Mouse (Mus musculus) ES-E14 (cell line): ENCODE data around the gene Abcc1. TPM values are rescaled to one million over a fixed set of nuclear protein-coding genes. Genes with fewer than 3 reads are reported as not detected.

Experiments
- DNase-seq: peaks from one replicate; pipeline ENCODE4 v3.0.0-alpha.2; 2013; ENCODE audit warnings: low read depth, low spot score
- H3K27ac ChIP-seq: 2 replicates; pipeline ENCODE4 v1.5.1; 2012; ENCODE audit warnings: low read depth, mild to moderate bottlenecking, low read length, moderate library complexity, mixed read lengths; ENCODE audit not compliant: poor library complexity, insufficient read depth, severe bottlenecking
- H3K36me3 ChIP-seq: 2 replicates; pipeline ENCODE4 v1.6.1; 2012; ENCODE audit warnings: mild to moderate bottlenecking, low read length, moderate library complexity, mixed read lengths; ENCODE audit not compliant: control insufficient read depth, poor library complexity, insufficient read depth, severe bottlenecking
- H3K4me1 ChIP-seq, 2 experiments: fragments of 150-350 bp in 1 of 2; sonication (generic) in 1 of 2; 2 replicates each; pipeline ENCODE4 v1.6.1; 2012; ENCODE audit warnings: low read length in 2 of 2, mild to moderate bottlenecking in 1 of 2, mixed read lengths in 1 of 2; ENCODE audit not compliant: control insufficient read depth in 2 of 2, insufficient read depth in 2 of 2, poor library complexity in 1 of 2
- H3K4me3 ChIP-seq, 2 experiments: fragments of 150-350 bp in 1 of 2; sonication (generic) in 1 of 2; 2 replicates each; pipeline ENCODE4 v1.5.1; 2012; ENCODE audit warnings: low read length in 2 of 2, low read depth in 1 of 2, mild to moderate bottlenecking in 1 of 2, mixed read lengths in 1 of 2; ENCODE audit not compliant: insufficient read depth in 1 of 2, poor library complexity in 1 of 2, severe bottlenecking in 1 of 2
- H3K9ac ChIP-seq: 2 replicates; pipeline ENCODE4 v1.6.1; 2012; ENCODE audit warnings: low read depth, mild to moderate bottlenecking, low read length, mixed read lengths; ENCODE audit not compliant: poor library complexity, insufficient read depth, severe bottlenecking
- H3K9me3 ChIP-seq: fragments of 150-350 bp; sonication (generic); 2 replicates; pipeline ENCODE4 v1.6.1; 2012; ENCODE audit warnings: low read depth, mild to moderate bottlenecking, low read length; ENCODE audit not compliant: control insufficient read depth, insufficient read depth
- CHD2 ChIP-seq: IDR thresholded peaks from 2 replicates; pipeline ENCODE4 v1.6.1; 2014; ENCODE audit warnings: mild to moderate bottlenecking, low read depth, low read length, inconsistent platforms
- HCFC1 ChIP-seq: IDR thresholded peaks from 2 replicates; pipeline ENCODE4 v1.6.1; 2012; ENCODE audit warnings: low read length, inconsistent platforms, borderline replicate concordance; ENCODE audit not compliant: insufficient read depth
- MAFK ChIP-seq: IDR thresholded peaks from 2 replicates; pipeline ENCODE4 v1.6.1; 2014; ENCODE audit warnings: mild to moderate bottlenecking, low read depth, low read length, inconsistent platforms; ENCODE audit not compliant: insufficient read depth
- ZC3H11A ChIP-seq: IDR thresholded peaks from 2 replicates; pipeline ENCODE4 v1.6.1; 2012; ENCODE audit warnings: low read depth, mild to moderate bottlenecking, inconsistent platforms, low read length, borderline replicate concordance
- ZNF384 ChIP-seq: IDR thresholded peaks from 2 replicates; pipeline ENCODE4 v1.6.1; 2012; ENCODE audit warnings: low read depth, low read length, inconsistent platforms
- in situ Hi-C, 2 experiments: fragments of 600-800 bp; cut with MboI; formaldehyde crosslinking; loops; one replicate each; pipeline ENCODE4 v1.15.1; 2025; ENCODE audit warnings: low sequenced_read_pairs in 2 of 2, inconsistent platforms in 1 of 2; ENCODE audit not compliant: unreplicated experiment in 2 of 2
- total RNA-seq: library from RNA; depleted of rRNA; stranded (reverse); fragments of 300-350 nt; gene quantifications from 2 replicates; pipeline ENCODE4 v1.2.3, GENCODE M21; 2012

Abcc1 gene
- total RNA-seq, 1 experiment, result 46.7 TPM

DNA sequence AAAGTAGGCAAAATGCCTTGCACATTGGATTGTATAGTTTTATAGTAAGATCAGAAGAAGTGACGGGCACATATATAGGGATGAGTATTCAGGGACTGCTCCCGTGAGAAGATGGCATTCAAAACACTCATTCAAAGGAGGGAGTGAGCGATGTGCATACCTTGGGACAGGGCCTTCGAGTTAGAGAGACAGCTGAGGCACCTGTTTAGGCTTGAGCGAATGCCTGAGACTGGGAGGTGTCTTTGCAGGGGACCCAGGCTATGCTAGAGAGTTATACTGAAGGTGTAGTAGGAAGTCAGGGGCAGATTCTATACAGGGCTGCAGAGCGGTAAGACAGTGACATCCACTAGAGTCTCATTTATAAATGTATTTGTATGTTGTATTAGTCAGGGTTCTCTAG is 44.3 kb downstream of the Abcc1 start:
- peaks cover 18% of the 10 kb centered on the region for H3K36me3 ChIP-seq

GRCm38 (mm10) chr16:14409124-14409523 is 47.8 kb downstream of the Abcc1 start:
- Histone ChIP-seq H3K9ac (no peak overlapping the region), H3K27ac (no peak overlapping the region), H3K4me3 (no peak overlapping the region), H3K36me3 (peaks cover 23% of the 10 kb centered on the region), H3K9me3 (no peaks in the 10 kb centered on the region), H3K4me1 (no peaks in the 10 kb centered on the region)
- in situ Hi-C loops, result no loop called here
- no peak for TF ChIP-seq ZNF384
- TF ChIP-seq CHD2, result no peak
- TF ChIP-seq ZC3H11A, result no peak
- TF ChIP-seq HCFC1, result no peak
- TF ChIP-seq MAFK, result no peak
- DNase-seq, result no peak

More for the DNA sequence above, 44.3 kb downstream of the Abcc1 start:
- H3K9me3 ChIP-seq, result no peaks in the 10 kb centered on the region
- H3K9ac ChIP-seq, result no peak overlapping the region
- no peak for TF ChIP-seq MAFK
- peaks cover 0 to 2% of the 10 kb centered on the region in 2 experiments; a peak in 1 of 4 replicates for H3K4me1 ChIP-seq
- in situ Hi-C loops, result no loop called here
- no peak overlapping the region for H3K27ac ChIP-seq
- no peak for DNase-seq
- no peak overlapping the region for H3K4me3 ChIP-seq

DNA sequence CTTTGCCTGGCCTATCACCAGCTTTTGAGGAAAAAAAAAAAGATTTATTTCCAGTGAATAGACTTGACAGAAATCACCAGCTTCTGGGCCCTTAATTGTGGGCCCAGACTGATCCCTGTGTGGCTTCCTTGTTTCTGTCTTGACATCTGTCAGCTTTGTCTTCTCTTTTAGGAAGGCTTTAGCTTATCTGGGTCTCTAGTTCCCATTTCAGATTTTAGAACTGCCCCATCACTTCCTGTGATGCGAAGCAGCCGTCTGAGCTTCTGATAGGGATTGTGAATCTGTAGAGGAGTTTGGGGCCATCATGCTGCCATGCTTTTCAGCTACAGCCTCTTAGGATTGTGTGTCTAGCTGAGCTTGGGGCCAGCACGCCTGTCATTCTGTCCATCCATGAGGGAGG is 48.4 kb downstream of the Abcc1 start:
- Histone ChIP-seq H3K9ac (no peak overlapping the region), H3K36me3 (peaks cover 22% of the 10 kb centered on the region), H3K4me1 (no peaks in the 10 kb centered on the region), H3K27ac (no peak overlapping the region), H3K4me3 (no peak overlapping the region), H3K9me3 (no peaks in the 10 kb centered on the region)
- in situ Hi-C loops, result no loop called here
- DNase-seq, result no peak
- no peak for TF ChIP-seq CHD2
- no peak for TF ChIP-seq MAFK
- no peak for TF ChIP-seq ZC3H11A
- TF ChIP-seq HCFC1, result no peak
- TF ChIP-seq ZNF384, result no peak

DNA sequence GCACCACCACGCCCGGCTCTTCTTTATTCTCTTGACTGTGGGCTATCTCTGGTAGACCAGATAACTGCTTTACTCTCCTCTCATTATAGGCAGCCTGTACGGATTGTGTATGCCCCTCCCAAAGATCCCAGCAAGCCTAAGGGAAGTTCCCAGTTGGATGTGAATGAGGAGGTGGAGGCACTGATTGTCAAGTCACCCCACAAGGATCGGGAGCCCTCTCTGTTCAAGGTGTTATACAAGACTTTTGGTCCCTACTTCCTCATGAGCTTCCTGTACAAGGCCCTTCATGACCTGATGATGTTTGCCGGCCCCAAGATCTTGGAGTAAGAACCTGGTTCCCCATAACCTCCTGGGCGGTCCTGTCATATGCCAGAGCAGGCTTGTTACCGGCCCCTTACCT is 49.3 kb downstream of the Abcc1 start:
- H3K9ac ChIP-seq, result no peak overlapping the region
- H3K4me3 ChIP-seq, result no peak overlapping the region
- peaks cover 18% of the 10 kb centered on the region for H3K36me3 ChIP-seq
- no peak overlapping the region for H3K27ac ChIP-seq
- DNase-seq, result no peak
- H3K4me1 ChIP-seq, result no peaks in the 10 kb centered on the region; a peak in 1 of 4 replicates
- in situ Hi-C loops, result no loop called here
- no peak for TF ChIP-seq CHD2
- TF ChIP-seq ZNF384, result no peak
- TF ChIP-seq ZC3H11A, result no peak
- TF ChIP-seq MAFK, result no peak
- TF ChIP-seq HCFC1, result no peak
- H3K9me3 ChIP-seq, result no peaks in the 10 kb centered on the region

DNA sequence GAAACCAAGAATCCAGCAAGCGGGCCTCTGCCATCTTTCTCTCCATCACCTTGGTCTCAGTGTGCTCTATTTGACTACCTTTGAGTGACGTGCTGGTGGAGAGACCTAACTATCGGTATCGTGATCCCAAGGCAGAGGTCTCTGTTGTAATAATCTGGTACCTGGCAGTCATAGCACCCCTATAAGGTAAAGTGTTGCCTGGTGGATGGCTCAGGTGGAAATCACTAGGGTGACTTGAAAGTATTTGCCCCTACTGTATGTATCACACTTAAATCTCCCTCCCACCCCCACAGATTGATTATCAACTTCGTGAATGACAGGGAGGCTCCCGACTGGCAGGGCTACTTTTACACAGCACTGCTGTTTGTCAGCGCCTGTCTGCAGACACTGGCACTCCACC is 49.8 kb downstream of the Abcc1 start:
- peaks cover 17% of the 10 kb centered on the region for H3K36me3 ChIP-seq
- H3K4me3 ChIP-seq, result no peak overlapping the region
- in situ Hi-C loops, result no loop called here
- no peaks in the 10 kb centered on the region for H3K9me3 ChIP-seq
- H3K4me1 ChIP-seq, result no peaks in the 10 kb centered on the region; a peak in 1 of 4 replicates
- no peak overlapping the region for H3K9ac ChIP-seq
- no peak for DNase-seq
- TF ChIP-seq ZNF384 (no peak), CHD2 (no peak), HCFC1 (no peak), MAFK (no peak), ZC3H11A (no peak)
- no peak overlapping the region for H3K27ac ChIP-seq
